Mouse (Mus musculus) liver, postnatal 0 days (tissue): Measurements from ENCODE around the gene Nectin3. TPM values are rescaled to one million over a fixed set of nuclear protein-coding genes. Genes with fewer than 3 reads are reported as not detected.

Experiments used
- ATAC-seq: fragments of 200-750 bp; cut with Nextera tagmentation; 2 replicates; pipeline ENCODE4 v1.8.0; 2017; ENCODE audit warnings: mild to moderate bottlenecking, moderate library complexity
- DNase-seq: peaks from one replicate; pipeline ENCODE4 v3.0.0-alpha.2; 2016
- H3K27ac ChIP-seq: fragments of 300-500 bp; sonication (generic); 2 replicates; pipeline ENCODE4 v1.5.1; 2014; ENCODE audit warnings: antibody characterized with exemption, moderate library complexity, mild to moderate bottlenecking, low read depth
- H3K27me3 ChIP-seq: fragments of 300-500 bp; sonication (generic); 2 replicates; pipeline ENCODE4 v1.6.1; 2014; ENCODE audit warnings: low read length, control low read depth, mixed read lengths; ENCODE audit not compliant: insufficient read depth
- H3K36me3 ChIP-seq: fragments of 300-500 bp; sonication (generic); replicated peaks from 2 replicates; pipeline ENCODE4 v1.6.1; 2014; ENCODE audit warnings: mild to moderate bottlenecking, control low read depth, low read length, moderate library complexity, mixed read lengths; ENCODE audit not compliant: insufficient read depth
- H3K4me1 ChIP-seq: fragments of 300-500 bp; sonication (generic); 2 replicates; pipeline ENCODE4 v1.6.1; 2014; ENCODE audit warnings: antibody characterized with exemption, mild to moderate bottlenecking, control low read depth; ENCODE audit not compliant: insufficient read depth
- H3K4me2 ChIP-seq: fragments of 300-500 bp; sonication (generic); 2 replicates; pipeline ENCODE4 v1.6.1; 2014; ENCODE audit warnings: low read depth, mild to moderate bottlenecking, low read length, moderate library complexity, mixed read lengths
- H3K4me3 ChIP-seq: fragments of 300-500 bp; sonication (generic); 2 replicates; pipeline ENCODE4 v1.5.1; 2014; ENCODE audit warnings: low read depth, low read length
- H3K9ac ChIP-seq: fragments of 300-500 bp; sonication (generic); replicated peaks from 2 replicates; pipeline ENCODE4 v1.6.1; 2014; ENCODE audit warnings: mild to moderate bottlenecking, moderate library complexity
- H3K9me3 ChIP-seq: fragments of 300-500 bp; sonication (generic); 2 replicates; pipeline ENCODE4 v1.6.1; 2016; ENCODE audit warnings: mild to moderate bottlenecking, control low read depth, low read length, mixed read lengths
- CTCF ChIP-seq: sonication (generic); IDR thresholded peaks from 2 replicates; pipeline ENCODE4 v1.5.1; 2016; ENCODE audit warnings: antibody characterized with exemption, low read depth
- EP300 ChIP-seq: IDR thresholded peaks from 2 replicates; pipeline ENCODE4 v1.6.1; 2016; ENCODE audit warnings: antibody characterized with exemption, low read depth, mild to moderate bottlenecking
- WGBS: fragments of 180-500 bp; shearing (Covaris S2); extraction: QIAGEN DNeasy Blood & Tissue Kit; methylation state at CpG from one replicate; pipeline ENCODE4 v1.1.7; 2014; ENCODE audit not compliant: insufficient replicate concordance; 5-methylcytosine and 5-hydroxymethylcytosine counted together
- polyA plus RNA-seq: library from polyadenylated mRNA; unstranded; fragments of >200 nt; fragmentation: Nextera tagmentation; extraction: Ambion mirVana; gene quantifications from 2 replicates; pipeline ENCODE4 v1.2.1, GENCODE M21; 2015

The Nectin3 gene
- polyA plus RNA-seq, 1 experiment from 2014 or later, result 16.3 TPM

DNA sequence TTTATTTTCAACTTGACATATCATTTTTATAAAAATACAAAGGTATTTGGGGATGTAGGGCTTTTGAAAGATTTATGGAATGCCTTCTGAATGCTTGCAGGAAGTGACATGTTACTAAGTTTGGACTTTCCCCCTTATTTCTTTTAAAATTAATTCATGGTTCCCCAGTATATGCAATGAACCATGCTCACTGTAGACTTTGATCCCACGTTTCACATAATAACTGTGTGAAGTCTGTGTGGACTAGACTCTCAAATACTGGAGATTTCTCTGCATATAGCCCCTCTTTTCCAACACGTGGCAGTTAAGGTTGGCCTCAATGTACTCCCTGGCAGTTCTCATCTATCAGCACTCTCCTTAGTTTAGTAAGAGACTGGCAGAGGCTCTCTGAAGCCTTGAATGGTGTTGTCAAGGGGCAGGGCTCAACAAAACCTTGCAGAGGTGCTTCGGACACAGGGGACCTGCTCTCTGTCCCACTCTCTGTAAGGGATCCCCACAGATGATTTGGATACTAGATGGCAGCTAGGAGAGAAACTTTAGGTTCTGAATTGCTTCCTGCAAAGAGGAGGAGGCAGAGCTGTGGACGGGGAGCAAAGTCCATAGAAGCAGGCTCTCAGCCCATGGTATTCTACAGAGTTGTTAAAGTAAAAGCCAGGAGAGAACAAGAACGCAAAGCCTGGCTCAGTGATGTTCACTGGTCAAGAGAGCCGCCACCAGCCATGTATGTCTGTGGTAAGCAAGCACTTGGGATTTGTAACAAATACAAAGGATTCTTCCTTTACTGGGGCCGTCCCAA, 91.3 kb downstream of the Nectin3 start:
- no peak overlapping the region for H3K27ac ChIP-seq
- no peak for TF ChIP-seq CTCF
- TF ChIP-seq EP300, result no peak
- ATAC-seq, result no peak

DNA sequence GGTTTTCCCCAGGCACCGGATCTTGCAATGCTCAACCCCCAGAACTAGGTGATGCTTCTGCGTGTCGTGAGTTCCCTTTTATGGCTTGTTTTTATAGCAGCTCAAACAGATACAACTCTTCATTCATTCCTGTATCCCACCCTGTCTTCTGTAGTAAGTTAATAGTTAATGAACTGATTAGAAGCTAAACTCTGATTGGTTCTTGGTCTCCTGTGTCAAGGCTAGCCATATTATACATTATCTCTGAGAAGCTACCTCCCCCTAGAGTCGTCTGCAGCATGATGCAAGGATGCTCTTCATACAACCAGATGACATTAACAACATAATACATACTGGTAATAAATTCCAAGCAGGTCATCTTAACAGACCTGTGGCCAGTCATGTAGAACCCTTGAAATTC, 100.4 kb downstream of the Nectin3 start:
- WGBS, result 75% methylated on average over 4 of the region's 4 CpGs
- Histone ChIP-seq H3K4me3 (no peak overlapping the region), H3K9me3 (no peaks in the 10 kb centered on the region), H3K4me2 (no peak overlapping the region), H3K9ac (no peak overlapping the region), H3K4me1 (no peaks in the 10 kb centered on the region), H3K27ac (no peak overlapping the region), H3K36me3 (no peaks in the 10 kb centered on the region; the same call in 1 of the 2 replicates), H3K27me3 (no peaks in the 10 kb centered on the region)
- TF ChIP-seq CTCF, result no peak
- no peak for TF ChIP-seq EP300
- ATAC-seq, result no peak
- DNase-seq, result no peak

More for the DNA sequence above, 91.3 kb downstream of the Nectin3 start:
- Histone ChIP-seq H3K36me3 (0 out of 2 replicates have a peak, but pooled peaks cover 3% of the 10 kb centered on the region), H3K4me3 (no peak overlapping the region), H3K9me3 (no peaks in the 10 kb centered on the region), H3K4me2 (no peak overlapping the region), H3K4me1 (no peaks in the 10 kb centered on the region), H3K9ac (no peak overlapping the region), H3K27me3 (no peaks in the 10 kb centered on the region)
- 72% methylated on average over 7 of the region's 7 CpGs for WGBS
- DNase-seq, result no peak

DNA sequence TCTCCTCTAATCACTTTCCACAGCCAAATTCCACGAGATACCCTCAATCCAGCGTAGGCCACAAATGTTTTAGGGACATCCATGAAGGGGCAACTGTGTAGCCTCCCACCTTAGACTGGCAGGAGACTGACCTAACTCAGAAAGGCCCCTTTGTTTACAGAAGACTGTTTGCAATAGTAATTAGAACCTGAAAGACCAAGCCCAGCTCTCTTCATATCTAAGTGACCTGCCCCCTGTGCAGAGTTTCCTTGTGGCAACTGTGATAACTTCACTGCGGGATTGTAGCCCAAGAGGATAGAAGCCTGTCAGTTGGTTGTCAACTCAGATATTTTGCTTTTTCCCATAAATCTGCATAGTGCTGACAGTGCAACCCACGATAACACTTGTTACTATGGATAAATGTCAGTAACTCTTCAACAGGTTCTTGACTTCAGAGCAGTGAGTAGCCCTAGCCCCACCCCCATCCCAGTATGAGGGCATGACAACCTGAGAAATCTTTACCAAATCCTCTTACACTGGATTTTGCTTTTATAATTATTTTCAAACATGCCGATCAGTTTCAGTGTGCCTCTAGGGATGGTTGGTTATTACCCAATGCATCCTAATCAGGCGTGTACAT, 108.8 kb downstream of the Nectin3 start:
- ATAC-seq, result no peak
- TF ChIP-seq CTCF (no peak), EP300 (no peak)

DNA sequence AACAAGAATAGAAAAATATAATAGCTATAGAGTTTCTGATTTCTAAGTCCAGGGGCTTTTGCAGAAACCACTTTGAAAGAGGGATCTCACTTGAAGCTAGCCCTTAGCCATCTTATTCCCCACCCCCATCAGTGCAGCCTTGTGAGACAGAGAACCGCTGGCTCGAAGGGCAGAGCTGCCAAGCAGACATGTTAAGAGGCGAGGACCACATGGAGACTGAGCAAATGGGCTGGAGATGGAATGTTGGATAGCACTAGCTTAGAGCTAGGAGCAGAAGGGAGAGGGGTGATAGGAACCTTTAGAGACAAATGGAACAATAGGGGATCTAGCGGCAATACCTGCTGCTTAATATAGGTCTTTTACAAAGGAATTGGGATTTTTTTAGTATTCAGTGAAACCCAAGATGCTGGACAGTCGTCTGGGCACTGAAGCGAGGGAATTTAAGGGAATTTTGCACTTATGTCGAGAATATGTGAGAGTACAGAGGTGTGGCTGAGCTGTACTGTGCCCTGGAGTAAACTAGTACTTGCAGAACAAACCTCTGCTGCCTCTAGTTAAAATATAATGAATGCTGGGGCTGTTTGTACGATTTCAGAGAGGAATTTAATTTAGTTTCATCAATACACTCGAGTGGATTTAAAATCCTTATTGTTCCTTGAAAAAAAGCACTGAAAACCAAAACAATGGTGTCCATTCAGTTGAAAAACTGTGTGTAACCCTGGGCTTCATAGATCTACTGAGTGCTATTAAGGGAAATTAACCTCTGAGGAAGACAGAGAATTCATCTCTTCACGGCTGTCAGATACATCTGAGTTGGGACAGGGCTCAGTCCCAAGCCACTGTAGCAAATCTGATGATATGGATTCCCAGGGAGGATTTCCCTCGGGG, 109.6 kb downstream of the Nectin3 start:
- Histone ChIP-seq H3K4me1 (no peaks in the 10 kb centered on the region), H3K4me2 (no peak overlapping the region), H3K9me3 (no peaks in the 10 kb centered on the region), H3K27me3 (no peaks in the 10 kb centered on the region), H3K9ac (no peak overlapping the region), H3K4me3 (no peak overlapping the region), H3K36me3 (no peaks in the 10 kb centered on the region), H3K27ac (no peak overlapping the region)
- WGBS, result 65% methylated on average over 11 of the region's 11 CpGs
- ATAC-seq, result no peak
- no peak for TF ChIP-seq CTCF
- no peak for TF ChIP-seq EP300
- no peak for DNase-seq

More for the DNA sequence above, 108.8 kb downstream of the Nectin3 start:
- no peak overlapping the region for H3K4me2 ChIP-seq
- H3K27ac ChIP-seq, result no peak overlapping the region
- H3K4me3 ChIP-seq, result no peak overlapping the region
- no peaks in the 10 kb centered on the region for H3K27me3 ChIP-seq
- no peaks in the 10 kb centered on the region for H3K9me3 ChIP-seq
- no peaks in the 10 kb centered on the region for H3K36me3 ChIP-seq
- H3K4me1 ChIP-seq, result no peaks in the 10 kb centered on the region
- no peak overlapping the region for H3K9ac ChIP-seq
- DNase-seq, result no peak
- WGBS, result 69% methylated on average over 6 of the region's 6 CpGs

DNA sequence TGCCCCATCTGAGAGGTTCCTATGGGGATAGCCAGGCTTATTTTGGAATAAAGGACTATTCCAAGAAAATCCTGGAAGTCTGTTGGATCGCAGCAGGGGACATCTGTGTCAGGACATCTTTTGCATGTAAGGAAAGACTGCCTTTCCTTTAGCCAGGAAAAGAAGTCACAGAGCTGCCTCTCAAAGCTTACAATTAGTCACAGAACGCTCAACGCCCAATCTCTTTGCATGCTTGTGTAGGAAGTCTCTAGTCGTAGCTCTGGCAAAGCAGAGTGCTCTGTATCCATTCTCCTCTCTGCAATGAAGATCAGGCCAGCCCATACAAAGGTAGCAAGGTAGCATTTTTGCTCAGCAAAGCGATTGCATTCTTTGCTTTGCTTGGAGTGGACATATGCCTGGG, 114.0 kb downstream of the Nectin3 start:
- H3K9me3 ChIP-seq, result no peaks in the 10 kb centered on the region
- H3K4me2 ChIP-seq, result no peak overlapping the region
- TF ChIP-seq EP300, result no peak
- TF ChIP-seq CTCF, result no peak
- H3K36me3 ChIP-seq, result no peaks in the 10 kb centered on the region
- no peak for ATAC-seq
- no peak for DNase-seq
- 78% methylated on average over 5 of the region's 5 CpGs for WGBS
- H3K27me3 ChIP-seq, result no peaks in the 10 kb centered on the region
- no peak overlapping the region for H3K4me3 ChIP-seq
- no peak overlapping the region for H3K27ac ChIP-seq
- H3K4me1 ChIP-seq, result no peaks in the 10 kb centered on the region
- H3K9ac ChIP-seq, result no peak overlapping the region

DNA sequence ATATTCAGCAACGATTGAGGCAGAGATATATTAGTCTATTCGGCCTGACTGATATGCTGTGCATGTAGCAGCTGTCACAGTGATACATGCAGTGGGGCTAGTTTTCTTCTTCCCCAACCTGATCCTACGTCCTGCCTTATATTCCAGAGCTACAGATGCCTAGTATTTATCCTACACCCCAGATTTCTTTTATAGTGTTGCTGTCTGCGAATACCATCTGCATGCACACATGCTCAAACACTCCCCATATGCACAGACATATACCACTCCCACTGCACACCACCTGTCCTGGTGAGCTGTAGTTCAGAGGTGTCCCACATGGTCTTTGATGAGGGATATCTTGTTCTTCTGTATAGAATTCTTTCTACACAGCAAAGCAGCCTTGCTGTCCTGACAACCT, 115.0 kb downstream of the Nectin3 start:
- DNase-seq (no peak), ATAC-seq (no peak)
- TF ChIP-seq EP300, result no peak
- no peak for TF ChIP-seq CTCF
- Histone ChIP-seq H3K27me3 (no peaks in the 10 kb centered on the region), H3K4me2 (no peak overlapping the region), H3K9ac (no peak overlapping the region), H3K36me3 (no peaks in the 10 kb centered on the region), H3K27ac (no peak overlapping the region), H3K4me3 (no peak overlapping the region), H3K9me3 (no peaks in the 10 kb centered on the region), H3K4me1 (no peaks in the 10 kb centered on the region)
- 79% methylated on average over 4 of the region's 4 CpGs for WGBS
